Mouse (Mus musculus) ZHBTc4 (cell line): ENCODE data around the gene Slc1a1.

ENCODE experiments used
- DNase-seq: peaks from one replicate; pipeline ENCODE4 v3.0.0-alpha.2; 2011; ENCODE audit warnings: low read depth, low spot score

Gene Slc1a1

DNA sequence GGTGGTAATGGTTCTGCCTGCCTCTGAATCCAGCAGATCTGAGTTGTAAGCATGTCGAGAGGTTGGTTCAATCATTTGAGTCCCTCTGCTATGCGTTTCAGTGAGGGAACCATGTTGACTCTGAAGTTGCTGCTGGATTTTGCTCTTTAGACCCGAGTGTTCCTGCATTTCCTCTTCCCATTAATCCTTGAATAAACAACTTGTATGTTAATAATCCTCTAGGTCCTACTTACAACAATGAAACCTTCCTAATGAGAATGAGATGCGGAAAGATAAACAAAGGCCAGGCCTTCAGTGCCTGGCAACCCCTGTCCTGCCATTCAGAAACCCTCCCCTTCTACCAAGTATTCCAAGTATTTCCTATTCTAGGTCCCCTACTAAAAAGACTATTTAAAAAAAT lies 81.6 kb downstream of the Slc1a1 start:
- peak; percentile 10 for DNase-seq

DNA sequence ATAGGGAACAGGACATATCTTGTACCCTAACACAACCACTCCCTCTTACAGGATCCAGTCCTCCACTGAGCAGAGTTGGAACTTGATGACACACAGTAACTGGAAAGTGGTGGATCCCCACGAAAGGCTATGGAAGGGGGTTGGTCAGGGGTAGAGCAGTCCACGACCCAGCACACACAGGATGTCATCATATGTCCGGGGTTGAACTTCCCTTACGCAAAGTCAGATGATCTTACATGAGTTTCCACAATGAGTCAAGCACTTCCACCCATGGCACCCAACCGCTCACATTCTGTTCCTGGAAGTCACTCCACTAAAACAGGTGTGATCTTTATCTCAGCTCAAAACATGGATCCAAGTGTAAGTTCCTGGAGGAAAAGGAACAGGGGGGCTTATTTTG lies 83.0 kb downstream of the Slc1a1 start:
- no peak for DNase-seq

DNA sequence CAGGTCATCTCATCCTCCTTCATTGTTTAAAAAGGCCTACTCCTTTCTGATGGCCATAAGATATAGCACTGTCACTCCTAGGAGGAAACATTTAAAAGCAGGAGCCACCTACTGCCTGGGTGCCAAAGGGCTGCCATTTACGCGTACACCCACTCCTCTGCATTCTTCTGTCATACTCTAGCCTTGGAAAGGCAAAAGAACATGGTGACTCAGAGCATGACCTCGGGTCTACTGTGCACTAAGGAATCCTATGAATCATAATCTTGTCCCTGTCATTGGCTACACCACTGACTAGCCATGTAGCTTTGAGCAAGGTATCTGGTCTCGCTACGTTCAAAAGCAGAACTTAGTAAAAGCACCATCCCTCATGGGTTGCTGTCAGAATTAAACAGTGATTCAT lies 91.5 kb downstream of the Slc1a1 start:
- no peak for DNase-seq

DNA sequence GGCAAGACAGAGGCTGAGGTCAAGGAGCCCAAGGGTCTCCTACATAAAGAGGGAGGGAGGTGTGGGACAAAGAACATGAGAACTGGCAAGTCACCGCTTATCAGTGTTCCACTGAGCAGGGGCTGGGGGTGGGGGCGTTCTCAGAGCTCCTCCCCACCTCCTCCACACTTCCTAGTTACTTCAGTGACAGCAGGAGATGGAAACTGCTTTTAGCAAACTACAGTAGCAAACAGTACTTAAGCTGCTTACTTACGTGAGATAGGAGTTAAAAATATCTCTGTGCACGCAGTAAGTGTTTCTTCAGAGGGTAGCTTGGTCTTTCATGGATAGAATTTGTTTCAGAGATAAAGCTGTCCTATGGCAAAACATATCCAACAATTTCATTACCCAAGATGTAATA lies 92.5 kb downstream of the Slc1a1 start:
- no peak for DNase-seq

DNA sequence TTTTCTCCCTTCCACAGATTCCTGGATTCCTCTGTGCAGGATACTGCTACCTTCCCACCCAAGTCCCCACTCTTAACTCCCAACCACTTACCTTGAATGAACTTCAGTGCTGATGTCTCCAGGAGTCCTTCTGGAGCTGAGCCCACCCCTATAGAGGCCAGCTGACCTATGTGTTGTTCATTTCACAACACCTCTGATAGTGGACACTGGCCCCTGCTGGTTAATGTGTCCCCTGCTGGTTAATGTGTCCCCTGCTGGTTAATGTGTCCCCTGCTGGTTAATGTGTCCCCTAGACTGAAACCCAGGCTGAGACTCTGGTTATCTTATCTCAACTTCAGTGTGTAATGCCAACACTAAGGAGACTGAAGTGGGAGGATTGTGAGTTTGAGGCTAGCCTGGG lies 94.2 kb downstream of the Slc1a1 start:
- no peak for DNase-seq

DNA sequence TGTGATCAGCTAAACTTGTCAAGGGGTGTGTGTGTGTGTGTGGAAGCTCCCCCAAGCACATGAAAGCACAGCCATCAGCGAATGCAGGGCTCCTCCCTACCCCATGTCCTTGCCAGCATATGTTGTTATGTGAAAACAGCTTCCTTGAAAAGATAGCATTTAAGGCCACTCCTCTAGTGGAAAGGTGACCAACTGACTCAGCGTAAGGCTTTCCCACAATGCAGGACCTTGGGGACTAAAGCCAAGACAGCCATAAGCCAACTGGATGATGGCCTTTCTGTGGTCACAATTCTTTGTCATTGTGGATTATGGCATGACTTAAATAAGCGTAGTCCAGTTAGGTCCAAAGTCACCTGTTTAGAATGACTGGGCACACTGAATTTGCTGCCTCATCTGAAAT lies 100.0 kb downstream of the Slc1a1 start:
- DNase-seq: no peak

DNA sequence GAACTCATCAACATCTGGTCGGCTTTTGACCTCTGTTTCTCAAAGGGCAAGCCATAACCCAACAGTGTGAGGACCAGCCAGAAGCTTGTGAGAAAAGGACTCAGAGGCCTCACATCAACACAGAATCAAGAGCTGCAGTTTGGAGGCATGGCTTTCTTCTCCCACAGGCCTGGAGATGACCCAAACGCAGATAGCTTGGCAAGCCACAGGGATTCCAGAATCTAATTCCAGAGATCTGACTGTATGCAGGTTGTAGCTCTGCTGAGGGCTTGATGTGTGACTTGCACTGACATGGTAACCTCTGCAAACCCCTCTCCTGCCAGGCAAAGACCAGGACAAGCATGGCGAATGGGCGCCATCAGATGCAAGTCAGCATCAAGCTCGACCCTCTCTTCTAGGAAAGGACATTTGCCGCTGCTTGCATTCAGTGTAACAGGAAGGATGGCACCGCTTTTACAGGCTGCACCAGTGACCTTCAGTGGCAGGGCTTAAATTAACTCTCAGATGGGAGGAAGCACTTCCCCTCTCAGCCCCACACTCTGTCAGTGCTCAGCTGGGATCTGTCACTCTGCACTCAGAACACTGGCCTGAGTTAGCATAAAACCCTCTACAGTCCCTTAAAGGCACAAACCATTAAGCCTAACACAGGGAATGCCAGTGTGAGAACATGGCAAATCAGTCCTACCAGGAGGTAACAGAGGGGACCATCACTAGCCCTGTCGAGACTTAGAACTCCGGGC lies 105.5 kb downstream of the Slc1a1 start:
- DNase-seq: no peak

DNA sequence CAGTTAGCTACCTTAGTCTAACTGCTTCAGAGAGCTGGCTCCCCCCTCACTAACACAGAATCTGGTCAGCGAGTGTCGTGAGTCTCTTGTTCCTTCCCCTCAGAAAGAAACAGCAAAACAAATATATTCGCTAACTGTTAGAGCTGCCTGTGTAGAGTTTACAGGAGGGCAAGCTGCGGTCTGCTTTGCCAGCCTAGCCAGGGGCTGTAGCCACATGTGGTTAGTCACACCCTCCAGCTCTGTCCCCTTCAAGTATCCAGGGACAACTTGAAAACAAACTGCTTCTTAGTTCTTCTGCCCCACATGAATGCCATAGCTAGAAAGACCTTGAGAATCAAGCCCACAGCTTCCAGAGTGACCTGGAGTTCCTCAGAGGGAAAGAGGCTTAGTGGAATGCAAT lies 106.4 kb downstream of the Slc1a1 start:
- no peak for DNase-seq

DNA sequence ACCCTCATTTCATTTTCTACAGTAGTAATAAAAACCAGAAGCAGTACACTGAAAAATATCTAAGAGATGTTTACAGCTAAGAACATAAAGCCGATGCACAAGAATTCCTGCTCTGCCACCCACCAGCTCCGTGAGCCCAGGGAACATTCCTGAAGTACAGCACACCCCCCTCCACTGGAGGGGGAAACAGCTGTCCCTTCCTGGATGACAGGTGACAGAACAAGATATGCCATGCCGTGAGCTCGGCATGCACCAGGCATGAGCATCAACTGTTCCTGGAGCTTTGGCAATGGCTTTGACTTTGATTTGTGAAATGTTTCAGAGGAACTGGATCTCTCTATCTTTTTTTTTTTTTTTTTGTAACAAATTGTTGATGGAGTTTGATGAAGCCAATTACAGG lies 111.9 kb downstream of the Slc1a1 start:
- DNase-seq: no peak

DNA sequence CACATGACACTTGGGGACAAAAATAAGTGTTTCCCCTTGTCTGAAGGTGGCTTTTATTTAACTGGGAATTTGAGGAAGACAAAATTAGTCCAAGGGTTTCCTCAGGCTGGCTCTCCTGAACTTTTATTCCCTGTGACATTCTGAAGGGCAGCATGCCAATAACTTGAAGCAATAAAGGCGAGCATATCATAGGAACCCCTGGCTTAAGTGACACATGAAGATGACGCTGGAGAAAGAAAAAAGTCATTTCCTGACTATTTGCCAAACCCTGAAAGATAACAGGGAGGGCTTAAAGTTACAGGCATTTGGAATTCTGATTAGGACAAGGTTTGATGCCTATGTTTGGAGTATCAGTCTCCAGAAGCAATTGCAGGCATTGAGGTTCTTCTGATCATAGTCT lies 112.5 kb downstream of the Slc1a1 start:
- DNase-seq: no peak

DNA sequence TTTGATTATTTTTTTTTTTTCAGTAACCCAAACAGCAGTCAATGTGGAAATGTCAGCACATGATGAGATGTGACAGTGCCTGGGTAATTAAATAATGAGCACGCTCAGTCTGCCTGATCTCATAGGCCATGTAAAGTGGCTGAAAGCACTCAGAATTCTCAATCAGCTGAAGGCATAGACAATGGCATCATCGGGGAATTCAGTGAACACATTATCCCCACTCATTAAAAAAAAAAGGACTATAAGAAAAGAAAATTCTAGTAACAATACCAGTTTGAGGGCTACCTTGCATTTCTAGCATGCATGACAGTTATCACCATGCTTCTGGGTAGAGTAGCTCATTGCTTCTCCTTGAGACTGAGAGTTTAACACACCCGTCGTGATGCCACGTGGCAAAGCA lies 116.4 kb downstream of the Slc1a1 start:
- no peak for DNase-seq

DNA sequence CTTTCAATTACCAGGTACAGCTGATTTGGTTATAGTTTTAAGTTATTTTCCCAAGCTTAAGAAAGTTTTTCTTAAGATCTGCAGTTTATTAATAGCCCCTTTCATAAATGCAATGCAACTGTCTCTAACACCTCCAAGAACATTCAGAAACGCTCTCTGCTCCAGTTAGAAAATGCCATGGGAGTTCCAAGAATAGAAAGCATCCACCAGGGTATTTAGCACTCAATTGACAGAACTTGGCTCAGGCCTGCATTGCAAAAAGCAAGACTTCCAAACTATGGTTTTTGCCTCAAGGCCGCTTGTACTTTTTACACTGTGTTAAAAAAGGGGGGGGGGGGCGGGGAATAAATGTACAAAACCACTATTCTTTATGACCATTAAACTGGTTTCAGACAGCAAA lies 128.3 kb downstream of the Slc1a1 start:
- no peak for DNase-seq

DNA sequence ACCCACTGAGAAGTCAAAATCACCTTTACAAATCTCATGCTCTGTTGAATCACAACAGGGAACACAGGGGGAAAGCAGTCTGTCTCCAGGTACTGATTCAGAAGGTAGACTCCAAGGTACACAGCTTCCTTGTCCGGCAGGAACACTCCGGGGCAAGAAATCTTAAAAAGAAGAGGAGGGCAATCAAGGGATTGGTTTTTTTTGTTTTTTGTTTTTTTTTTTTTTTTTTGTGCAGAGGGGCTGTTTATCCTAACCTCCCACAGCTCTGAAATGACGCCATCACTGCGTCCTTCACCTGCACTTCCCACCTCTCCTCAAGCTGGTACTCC lies 128.6 kb downstream of the Slc1a1 start:
- DNase-seq: no peak
